Mouse (Mus musculus): ENCODE results near the gene Rps19bp1. TPM values are rescaled to one million over a fixed set of nuclear protein-coding genes. Genes with fewer than 3 reads are reported as not detected.
A peak's percentile ranks its signal among the peaks of the same experiment; 100 is the strongest.

The Rps19bp1 gene
- polyA plus RNA-seq, 1 experiment from 2014 or later = 70.1 TPM

GRCm38 (mm10) chr15:80256242-80256641 is 7.9 kb downstream of the Rps19bp1 start:
- Histone ChIP-seq H3K4me1 (replicated peaks) (peaks cover 54% of the 10 kb centered on the region), H3K36me3 (peaks cover 53% of the 10 kb centered on the region), H3K9me3 (no peaks in the 10 kb centered on the region), H3K9ac (replicated peaks) (peak overlapping the region; percentile 100), H3K27me3 (no peaks in the 10 kb centered on the region), H3K4me3 (replicated peaks) (peak overlapping the region; percentile 100), H3K4me2 (peak overlapping the region; percentile 83), H3K27ac (peak overlapping the region; percentile 98)
- ATAC-seq (ENCODE audit: insufficient number of reproducible peaks, insufficient read depth, low FRiP score, low TSS enrichment, low read depth) = no peak
- 9% methylated on average over 16 of the region's 16 CpGs for WGBS

- Histone ChIP-seq H3K4me2 (peak overlapping the region; percentile 83), H3K9ac (replicated peaks) (peak overlapping the region; percentile 100), H3K4me3 (replicated peaks) (peak overlapping the region; percentile 100), H3K9me3 (no peaks in the 10 kb centered on the region), H3K36me3 (peaks cover 53% of the 10 kb centered on the region), H3K27ac (peak overlapping the region; percentile 98), H3K27me3 (no peaks in the 10 kb centered on the region), H3K4me1 (replicated peaks) (peaks cover 54% of the 10 kb centered on the region)
- under 1% methylated on average over 51 of the region's 51 CpGs for WGBS
- peak; percentile 17 for ATAC-seq (ENCODE audit: insufficient number of reproducible peaks, insufficient read depth, low FRiP score, low TSS enrichment, low read depth)
These were observed 8.4 kb downstream of the Rps19bp1 start for GRCm38 (mm10) chr15:80255646-80256121.

GRCm38 (mm10) chr15:80254847-80255645 is 9.1 kb downstream of the Rps19bp1 start, which contains the start of gene Atf4:
Atf4 (plus strand) TSS chr15:80255184.
- Histone ChIP-seq H3K4me3 (replicated peaks) (peak within 1 kb of the TSS; percentile 100), H3K27ac (peak within 1 kb of the TSS; percentile 98), H3K4me2 (peak within 1 kb of the TSS; percentile 83), H3K4me1 (replicated peaks) (peaks cover 54% of the 10 kb centered on the region), H3K27me3 (no peaks in the 10 kb centered on the region), H3K36me3 (peaks cover 53% of the 10 kb centered on the region), H3K9me3 (no peaks in the 10 kb centered on the region), H3K9ac (replicated peaks) (peak within 1 kb of the TSS; percentile 100)
- under 1% methylated on average over 62 of the region's 62 CpGs for WGBS
- ATAC-seq (ENCODE audit: insufficient number of reproducible peaks, insufficient read depth, low FRiP score, low TSS enrichment, low read depth) = peak; percentile 95

GRCm38 (mm10) chr15:80254207-80254606 is 9.9 kb downstream of the Rps19bp1 start:
- Histone ChIP-seq H3K36me3 (peaks cover 53% of the 10 kb centered on the region), H3K4me1 (replicated peaks) (peaks cover 54% of the 10 kb centered on the region), H3K9ac (replicated peaks) (peak overlapping the region; percentile 63), H3K27ac (peak overlapping the region; percentile 93), H3K9me3 (no peaks in the 10 kb centered on the region), H3K4me3 (replicated peaks) (peak overlapping the region; percentile 100), H3K27me3 (no peaks in the 10 kb centered on the region), H3K4me2 (peak overlapping the region; percentile 83)
- ATAC-seq (ENCODE audit: insufficient number of reproducible peaks, insufficient read depth, low FRiP score, low TSS enrichment, low read depth) = no peak
- WGBS = 33% methylated on average over 6 of the region's 6 CpGs

GRCm38 (mm10) chr15:80253530-80253929 is 10.6 kb downstream of the Rps19bp1 start:
- Histone ChIP-seq H3K36me3 (peaks cover 54% of the 10 kb centered on the region), H3K4me1 (replicated peaks) (peaks cover 51% of the 10 kb centered on the region), H3K27ac (peak overlapping the region; percentile 93), H3K9ac (replicated peaks) (peak overlapping the region; percentile 40), H3K27me3 (no peaks in the 10 kb centered on the region), H3K4me2 (peak overlapping the region; percentile 83), H3K4me3 (replicated peaks) (0 out of 2 replicates have a peak overlapping the region, but pooled peaks have one; percentile 100), H3K9me3 (no peaks in the 10 kb centered on the region)
- WGBS = 11% methylated on average over 2 of the region's 2 CpGs
- no peak for ATAC-seq (ENCODE audit: insufficient number of reproducible peaks, insufficient read depth, low FRiP score, low TSS enrichment, low read depth)

GRCm38 (mm10) chr15:80250586-80250985 is 13.5 kb downstream of the Rps19bp1 start:
- no peak for ATAC-seq (ENCODE audit: insufficient number of reproducible peaks, insufficient read depth, low FRiP score, low TSS enrichment, low read depth)
- H3K27me3 ChIP-seq = no peaks in the 10 kb centered on the region
- no peak overlapping the region for H3K9ac ChIP-seq (replicated peaks)
- peaks cover 57% of the 10 kb centered on the region for H3K36me3 ChIP-seq
- 84% methylated on average over 6 of the region's 6 CpGs for WGBS
- no peaks in the 10 kb centered on the region for H3K9me3 ChIP-seq
- H3K4me2 ChIP-seq = no peak overlapping the region
- no peak overlapping the region for H3K27ac ChIP-seq
- H3K4me3 ChIP-seq (replicated peaks) = no peak overlapping the region
- H3K4me1 ChIP-seq (replicated peaks) = peaks cover 30% of the 10 kb centered on the region

DNA sequence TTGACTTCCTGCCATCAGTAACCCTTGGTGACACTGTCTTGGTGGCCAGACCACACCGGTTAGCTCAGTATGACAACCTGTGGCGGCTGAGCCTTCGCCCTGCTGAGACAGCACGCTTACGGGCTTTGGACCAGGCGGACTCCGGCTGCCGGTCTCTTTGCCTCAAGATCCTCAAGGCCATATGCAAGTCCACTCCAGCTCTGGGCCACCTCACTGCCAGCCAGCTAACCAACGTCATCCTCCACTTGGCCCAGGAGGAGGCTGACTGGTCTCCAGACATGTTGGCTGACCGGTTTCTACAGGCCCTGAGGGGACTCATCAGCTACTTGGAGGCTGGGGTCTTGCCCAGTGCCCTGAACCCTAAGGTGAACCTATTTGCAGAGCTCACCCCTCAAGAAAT is 14.4 kb downstream of the Rps19bp1 start:
- 90% methylated on average over 10 of the region's 10 CpGs for WGBS
- Histone ChIP-seq H3K4me3 (replicated peaks) (no peak overlapping the region), H3K9me3 (no peaks in the 10 kb centered on the region), H3K4me2 (no peak overlapping the region), H3K9ac (replicated peaks) (no peak overlapping the region), H3K27ac (no peak overlapping the region), H3K36me3 (peaks cover 63% of the 10 kb centered on the region), H3K4me1 (replicated peaks) (peaks cover 30% of the 10 kb centered on the region), H3K27me3 (no peaks in the 10 kb centered on the region)
- no peak for ATAC-seq (ENCODE audit: insufficient number of reproducible peaks, insufficient read depth, low FRiP score, low TSS enrichment, low read depth)

DNA sequence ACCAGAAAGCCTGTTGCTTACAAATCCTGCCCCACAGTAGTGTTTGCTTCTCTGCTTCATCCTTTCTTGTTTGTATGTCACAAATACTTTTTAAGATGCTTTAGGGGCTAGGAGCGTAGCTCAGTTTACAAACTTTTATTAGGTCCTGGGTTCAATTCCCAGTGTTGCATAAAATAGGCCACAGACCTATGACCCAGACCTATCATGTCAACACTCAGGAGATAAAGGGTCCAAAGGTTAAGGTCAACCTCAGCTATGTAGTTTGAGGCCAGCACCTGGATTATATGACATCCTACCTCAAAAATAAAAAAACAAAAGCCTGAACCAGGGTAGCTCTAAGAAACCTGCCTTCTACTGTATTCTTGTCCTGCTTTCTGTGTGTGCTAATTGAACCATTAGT is 15.5 kb downstream of the Rps19bp1 start:
- H3K9ac ChIP-seq (replicated peaks) = no peak overlapping the region
- ATAC-seq (ENCODE audit: insufficient number of reproducible peaks, insufficient read depth, low FRiP score, low TSS enrichment, low read depth) = no peak
- no peak overlapping the region for H3K27ac ChIP-seq
- WGBS = 79% methylated on average over 1 of the region's 1 CpGs
- H3K4me2 ChIP-seq = no peak overlapping the region
- no peaks in the 10 kb centered on the region for H3K27me3 ChIP-seq
- H3K9me3 ChIP-seq = no peaks in the 10 kb centered on the region
- peaks cover 73% of the 10 kb centered on the region for H3K36me3 ChIP-seq
- no peak overlapping the region for H3K4me3 ChIP-seq (replicated peaks)
- H3K4me1 ChIP-seq (replicated peaks) = peaks cover 20% of the 10 kb centered on the region

DNA sequence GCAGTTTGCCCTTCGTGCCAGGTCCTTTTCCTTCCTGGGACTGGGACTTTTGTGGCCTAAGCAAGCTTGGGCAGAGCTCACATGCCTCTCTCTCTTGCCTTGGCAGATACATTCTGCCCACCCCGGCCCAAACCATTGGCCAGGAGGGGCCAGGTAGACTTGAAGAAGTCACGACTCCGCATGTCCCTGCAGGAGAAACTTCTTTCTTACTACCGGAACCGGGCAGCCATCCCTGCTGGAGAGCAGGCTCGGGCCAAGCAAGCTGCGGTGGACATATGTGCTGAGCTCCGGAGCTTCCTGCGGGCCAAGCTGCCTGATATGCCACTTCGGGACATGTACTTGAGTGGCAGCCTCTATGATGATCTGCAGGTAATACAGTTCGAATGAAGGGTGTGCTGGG is 16.0 kb downstream of the Rps19bp1 start:
- ATAC-seq (ENCODE audit: insufficient number of reproducible peaks, insufficient read depth, low FRiP score, low TSS enrichment, low read depth) = no peak
- 96% methylated on average over 12 of the region's 12 CpGs for WGBS
- peaks cover 78% of the 10 kb centered on the region for H3K36me3 ChIP-seq
- H3K4me1 ChIP-seq (replicated peaks) = peaks cover 15% of the 10 kb centered on the region
- no peaks in the 10 kb centered on the region for H3K9me3 ChIP-seq
- H3K4me2 ChIP-seq = no peak overlapping the region
- no peak overlapping the region for H3K9ac ChIP-seq (replicated peaks)
- H3K27ac ChIP-seq = no peak overlapping the region
- no peaks in the 10 kb centered on the region for H3K27me3 ChIP-seq
- no peak overlapping the region for H3K4me3 ChIP-seq (replicated peaks)

DNA sequence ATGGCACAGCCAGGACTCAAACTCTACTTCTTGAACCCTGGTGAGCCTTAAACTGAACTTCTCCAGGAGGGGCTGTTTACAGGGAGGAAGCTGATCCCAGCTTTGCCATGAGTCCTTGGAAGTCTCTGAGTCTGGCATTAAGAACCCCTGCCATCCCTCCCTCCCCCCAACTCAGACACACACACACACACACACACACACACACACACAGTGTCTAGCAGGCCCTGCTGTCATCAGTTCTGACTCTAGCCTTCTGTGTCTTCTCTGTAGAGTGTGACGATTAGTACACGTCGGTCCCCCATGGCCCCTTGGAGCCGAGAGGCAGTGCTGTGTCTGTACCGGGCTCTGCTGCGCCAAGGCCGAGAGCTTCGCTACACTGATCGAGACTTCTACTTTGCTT is 28.6 kb downstream of the Rps19bp1 start, which contains the start of gene AC140267.1:
AC140267.1 (plus strand) TSS at position 301 of the 400 bp plus-strand sequence.
- ATAC-seq (ENCODE audit: insufficient number of reproducible peaks, insufficient read depth, low FRiP score, low TSS enrichment, low read depth) = no peak
- H3K27me3 ChIP-seq = no peaks in the 10 kb centered on the region
- H3K36me3 ChIP-seq = peaks cover 43% of the 10 kb centered on the region
- peak within 1 kb of the TSS; percentile 90 for H3K4me3 ChIP-seq (replicated peaks)
- H3K9ac ChIP-seq (replicated peaks) = peak within 1 kb of the TSS; percentile 82
- H3K27ac ChIP-seq = peak within 1 kb of the TSS; percentile 83; the same call in 1 of the 2 replicates
- H3K4me1 ChIP-seq (replicated peaks) = peaks cover 12% of the 10 kb centered on the region
- 93% methylated on average over 9 of the region's 9 CpGs for WGBS
- no peaks in the 10 kb centered on the region for H3K9me3 ChIP-seq
- H3K4me2 ChIP-seq = peak within 1 kb of the TSS; percentile 91

GRCm38 (mm10) chr15:80233733-80234509 is 30.2 kb downstream of the Rps19bp1 start, which contains the start of gene Mief1:
Mief1 (plus strand) TSS chr15:80234018.
- Histone ChIP-seq H3K4me1 (replicated peaks) (peaks cover 12% of the 10 kb centered on the region), H3K27ac (peak within 1 kb of the TSS; percentile 83), H3K9me3 (no peaks in the 10 kb centered on the region), H3K4me2 (peak within 1 kb of the TSS; percentile 91), H3K4me3 (replicated peaks) (peak within 1 kb of the TSS; percentile 90), H3K9ac (replicated peaks) (peak within 1 kb of the TSS; percentile 82), H3K36me3 (peaks cover 34% of the 10 kb centered on the region), H3K27me3 (no peaks in the 10 kb centered on the region)
- under 1% methylated on average over 65 of the region's 67 CpGs for WGBS
- ATAC-seq (ENCODE audit: insufficient number of reproducible peaks, insufficient read depth, low FRiP score, low TSS enrichment, low read depth) = peak; percentile 95
